Mouse (Mus musculus) lung, postnatal 36 days (tissue): Measurements from ENCODE around the gene Lrmda.

Experiments used
- DNase-seq: peaks from one replicate; pipeline ENCODE4 v3.0.0; 2022; ENCODE audit warnings: mixed read lengths

Gene Lrmda

GRCm38 (mm10) chr14:23096017-23096336, 1076.5 kb downstream of the Lrmda start:
- DNase-seq, result no peak

- DNase-seq, result no peak
Measured at GRCm38 (mm10) chr14:23096405-23096804, 1076.9 kb downstream of the Lrmda start.
